Mouse (Mus musculus) right cerebral cortex, postnatal 25 days (tissue): ENCODE results near the gene Tcf7l2.

Experiments used
- DNase-seq: peaks from one replicate; pipeline ENCODE4 v3.0.0; 2022

Gene Tcf7l2

GRCm38 (mm10) chr19:55836930-55837687 lies 95.5 kb downstream of the Tcf7l2 start:
- no peak for DNase-seq

GRCm38 (mm10) chr19:55837924-55838323 lies 96.3 kb downstream of the Tcf7l2 start:
- DNase-seq = no peak

- no peak for DNase-seq
Observed at GRCm38 (mm10) chr19:55838389-55839035, 96.9 kb downstream of the Tcf7l2 start.

GRCm38 (mm10) chr19:55839036-55839555 lies 97.5 kb downstream of the Tcf7l2 start:
- no peak for DNase-seq

- DNase-seq = no peak
Observed at GRCm38 (mm10) chr19:55840499-55841121, 99.0 kb downstream of the Tcf7l2 start.

GRCm38 (mm10) chr19:55842046-55842445 lies 100.4 kb downstream of the Tcf7l2 start:
- no peak for DNase-seq

- no peak for DNase-seq
Observed at GRCm38 (mm10) chr19:55843111-55843887, 101.7 kb downstream of the Tcf7l2 start.

GRCm38 (mm10) chr19:55845702-55846101 lies 104.1 kb downstream of the Tcf7l2 start:
- no peak for DNase-seq

- DNase-seq = no peak
Observed at GRCm38 (mm10) chr19:55846256-55846655, 104.6 kb downstream of the Tcf7l2 start.

- no peak for DNase-seq
Observed at GRCm38 (mm10) chr19:55847043-55847442, 105.4 kb downstream of the Tcf7l2 start.

- peak; percentile 32 for DNase-seq
Observed at GRCm38 (mm10) chr19:55850402-55851078, 108.9 kb downstream of the Tcf7l2 start.

GRCm38 (mm10) chr19:55851498-55852324 lies 110.1 kb downstream of the Tcf7l2 start:
- peak; percentile 11 for DNase-seq

GRCm38 (mm10) chr19:55854389-55854788 lies 112.8 kb downstream of the Tcf7l2 start:
- DNase-seq = no peak

GRCm38 (mm10) chr19:55855571-55855970 lies 114.0 kb downstream of the Tcf7l2 start:
- DNase-seq = no peak

- no peak for DNase-seq
Observed at GRCm38 (mm10) chr19:55857328-55857727, 115.7 kb downstream of the Tcf7l2 start.

GRCm38 (mm10) chr19:55860009-55860743 lies 118.6 kb downstream of the Tcf7l2 start:
- no peak for DNase-seq

- DNase-seq = no peak
Observed at GRCm38 (mm10) chr19:55861746-55862145, 120.1 kb downstream of the Tcf7l2 start.

GRCm38 (mm10) chr19:55862559-55862958 lies 120.9 kb downstream of the Tcf7l2 start:
- DNase-seq = no peak

- DNase-seq = no peak
Observed at GRCm38 (mm10) chr19:55865049-55865448, 123.4 kb downstream of the Tcf7l2 start.

GRCm38 (mm10) chr19:55865774-55866578 lies 124.4 kb downstream of the Tcf7l2 start:
- DNase-seq = no peak
